Mouse (Mus musculus) kidney, adult 2 months (tissue): ENCODE results near the gene Xiap. TPM values are rescaled to one million over a fixed set of nuclear protein-coding genes. Genes with fewer than 3 reads are reported as not detected.
"Not testable (repeated sequence)": the region's sequence is repeated elsewhere in the genome, so short reads cannot be mapped to it uniquely, and the experiment has no call there.

Source experiments
- DNase-seq: peaks from one replicate; pipeline ENCODE4 v3.0.0; 2021
- H3K27ac ChIP-seq: fragments of 200-500 bp; 2 replicates; pipeline ENCODE4 v1.5.1; 2012; ENCODE audit warnings: low read depth, low read length, control low read depth, inconsistent platforms; ENCODE audit not compliant: insufficient read depth
- H3K27me3 ChIP-seq: fragments of 200-500 bp; replicated peaks from 2 replicates; pipeline ENCODE4 v1.6.1; 2012; ENCODE audit warnings: mild to moderate bottlenecking, moderate library complexity, low read length, inconsistent platforms; ENCODE audit not compliant: control insufficient read depth, insufficient read depth
- H3K36me3 ChIP-seq: fragments of 200-500 bp; 2 replicates; pipeline ENCODE4 v1.6.1; 2012; ENCODE audit warnings: mild to moderate bottlenecking, moderate library complexity, low read length, inconsistent platforms; ENCODE audit not compliant: control insufficient read depth, insufficient read depth
- H3K4me1 ChIP-seq: fragments of 200-500 bp; 2 replicates; pipeline ENCODE4 v1.6.1; 2011; ENCODE audit warnings: low read length; ENCODE audit not compliant: control insufficient read depth, insufficient read depth
- H3K4me3 ChIP-seq: fragments of 200-500 bp; 2 replicates; pipeline ENCODE4 v1.5.1; 2011; ENCODE audit warnings: mild to moderate bottlenecking, low read depth, low read length, control low read depth; ENCODE audit not compliant: insufficient read depth
- CTCF ChIP-seq: fragments of 200-500 bp; conservative IDR thresholded peaks from 2 replicates; pipeline ENCODE4 v1.5.1; 2011; ENCODE audit warnings: low read depth, mild to moderate bottlenecking, control low read depth, low read length, moderate library complexity, mixed read lengths; ENCODE audit not compliant: insufficient read depth, insufficient read length
- POLR2A ChIP-seq: fragments of 200-500 bp; IDR thresholded peaks from one replicate; pipeline ENCODE4 v1.6.1; 2011; ENCODE audit warnings: low read depth, low read length, control low read depth
- WGBS: fragments of 180-500 bp; shearing (Covaris S2); methylation state at CpG from one replicate; pipeline ENCODE4 v1.1.7; 2018; 5-methylcytosine and 5-hydroxymethylcytosine counted together
- polyA plus RNA-seq: library from polyadenylated mRNA; depleted of rRNA; stranded (reverse); fragments of >200 nt; gene quantifications from 2 replicates; pipeline ENCODE4 v1.2.3, GENCODE M21; 2012; rRNA removed

Gene Xiap
- 7.4 and 10.5 TPM in 2 replicates for polyA plus RNA-seq

DNA sequence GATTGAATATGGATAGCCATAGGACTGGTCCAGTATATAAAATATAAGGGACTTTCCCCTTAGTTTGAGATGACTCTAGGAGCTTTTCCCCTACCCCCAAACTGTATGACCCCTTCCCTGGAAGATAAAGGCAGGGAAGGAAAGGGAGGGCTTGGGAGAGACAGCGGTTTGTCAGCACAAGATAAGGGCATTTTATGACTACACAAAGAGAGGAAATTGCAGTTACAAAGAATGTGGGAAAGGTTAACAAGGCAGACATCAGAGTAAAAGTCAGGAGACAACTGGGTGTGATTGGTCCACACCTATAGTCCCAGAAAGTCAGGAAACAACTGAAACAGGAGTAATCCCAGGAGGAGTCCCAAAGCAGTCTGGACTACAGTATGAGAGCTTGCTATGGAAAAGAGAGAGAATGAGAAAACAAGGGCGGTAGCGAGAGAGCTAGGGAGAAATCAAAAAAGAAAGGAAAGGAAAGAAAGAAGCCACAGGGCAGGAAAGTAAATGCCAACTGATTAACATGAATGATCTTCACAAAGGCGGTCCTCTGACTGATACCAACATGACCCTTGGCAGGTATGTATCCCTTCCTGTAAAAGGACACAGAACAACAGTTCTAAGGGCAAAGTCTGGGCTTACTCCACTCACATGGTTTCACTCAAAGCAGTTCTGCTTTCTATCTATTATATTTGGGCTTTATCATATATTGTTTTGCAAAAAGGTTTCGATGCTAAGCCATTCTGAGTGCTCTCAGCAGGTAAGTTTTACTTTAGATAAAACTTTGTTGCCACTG lies at the start of gene Xiap:
Xiap (plus strand) TSS at position 398 of the 787 bp plus-strand sequence.
- 0 out of 2 replicates have a peak, but pooled peaks cover 3% of the 10 kb centered on the region for H3K4me1 ChIP-seq
- 67% methylated on average over 5 of the region's 5 CpGs for WGBS
- H3K36me3 ChIP-seq = no peaks in the 10 kb centered on the region
- no peak within 1 kb of the TSS for H3K4me3 ChIP-seq
- peak within 1 kb of the TSS; percentile 23; the same call in 1 of the 2 replicates for H3K27ac ChIP-seq
- peak; percentile 30 for DNase-seq
- no peak for TF ChIP-seq CTCF
- TF ChIP-seq POLR2A = no peak
- H3K27me3 ChIP-seq = no peaks in the 10 kb centered on the region

DNA sequence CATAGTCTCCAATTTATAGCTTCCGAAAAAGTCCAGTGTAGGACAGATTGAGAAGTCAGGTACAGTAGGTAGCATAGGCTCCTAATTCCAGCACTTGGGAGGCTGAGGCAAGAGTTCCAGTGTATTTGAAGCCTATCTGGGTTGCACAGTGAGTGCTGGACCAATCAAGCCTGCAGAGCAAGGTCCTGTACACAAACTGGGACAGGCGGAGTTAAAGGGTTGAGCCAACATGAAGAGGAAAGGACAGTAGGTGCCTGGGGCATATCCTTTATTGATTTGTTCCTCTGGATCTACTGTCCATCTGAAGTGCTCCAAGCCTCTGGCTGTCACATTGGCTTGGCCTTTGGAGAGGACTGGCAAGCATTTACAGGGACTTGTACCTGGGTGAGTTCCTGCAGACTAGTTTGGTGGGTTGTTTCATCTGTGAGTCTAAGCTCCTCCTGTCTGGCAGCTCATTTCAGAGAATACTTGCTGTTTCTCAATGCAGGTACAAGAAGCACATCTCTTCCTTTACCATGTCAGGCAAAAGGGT lies 46.7 kb upstream of the Xiap start:
- 93% methylated on average over 2 of the region's 2 CpGs for WGBS
- Histone ChIP-seq H3K4me1 (no peaks in the 10 kb centered on the region), H3K27me3 (no peaks in the 10 kb centered on the region), H3K27ac (no peak overlapping the region), H3K36me3 (no peaks in the 10 kb centered on the region), H3K4me3 (no peak overlapping the region)
- TF ChIP-seq POLR2A (no peak), CTCF (no peak)
- DNase-seq = no peak

DNA sequence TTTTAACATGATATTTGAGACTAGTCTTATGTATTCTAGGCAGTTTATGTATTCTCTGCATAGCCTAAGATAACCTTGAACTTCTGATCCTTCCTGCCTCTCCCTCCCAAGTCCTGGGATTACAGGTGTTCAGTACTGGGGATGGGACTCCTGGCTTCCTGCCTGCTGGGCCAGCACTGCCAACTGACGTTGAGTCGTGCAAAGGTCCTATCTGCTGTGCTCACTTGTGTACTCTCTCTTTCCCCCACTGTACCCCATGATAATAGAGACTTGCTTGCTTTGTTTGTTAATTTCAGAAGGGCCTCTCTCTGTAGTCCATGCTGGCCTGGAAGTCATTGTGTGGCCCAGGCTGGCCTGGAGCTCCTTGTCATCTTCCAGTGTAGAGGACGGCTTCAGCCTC lies 45.7 kb upstream of the Xiap start:
- Histone ChIP-seq H3K36me3 (no peaks in the 10 kb centered on the region), H3K4me1 (no peaks in the 10 kb centered on the region), H3K27me3 (no peaks in the 10 kb centered on the region), H3K27ac (no peak overlapping the region), H3K4me3 (no peak overlapping the region)
- no peak for DNase-seq
- no peak for TF ChIP-seq CTCF
- no peak for TF ChIP-seq POLR2A
- 75% methylated on average over 3 of the region's 3 CpGs for WGBS

DNA sequence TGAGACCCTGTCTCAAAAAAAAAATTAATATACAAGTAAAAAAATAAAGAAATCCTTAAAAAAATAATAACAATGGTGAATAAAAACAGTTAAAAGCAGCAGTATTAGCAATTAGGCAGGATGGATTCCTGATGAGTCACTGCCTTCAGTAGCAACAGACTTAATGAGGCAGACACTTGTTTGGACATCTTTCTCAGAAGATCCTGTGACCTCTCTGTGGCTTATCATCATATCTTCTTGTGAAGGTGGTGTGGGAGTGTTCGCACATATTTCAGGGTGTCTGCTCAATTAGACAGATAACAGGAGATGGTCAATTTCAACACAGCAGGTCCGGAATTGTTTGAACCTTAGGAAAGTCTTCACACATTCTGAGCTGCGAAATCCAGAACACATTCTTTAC lies 45.0 kb upstream of the Xiap start:
- WGBS = 80% methylated on average over 3 of the region's 3 CpGs
- no peak overlapping the region for H3K4me3 ChIP-seq

DNA sequence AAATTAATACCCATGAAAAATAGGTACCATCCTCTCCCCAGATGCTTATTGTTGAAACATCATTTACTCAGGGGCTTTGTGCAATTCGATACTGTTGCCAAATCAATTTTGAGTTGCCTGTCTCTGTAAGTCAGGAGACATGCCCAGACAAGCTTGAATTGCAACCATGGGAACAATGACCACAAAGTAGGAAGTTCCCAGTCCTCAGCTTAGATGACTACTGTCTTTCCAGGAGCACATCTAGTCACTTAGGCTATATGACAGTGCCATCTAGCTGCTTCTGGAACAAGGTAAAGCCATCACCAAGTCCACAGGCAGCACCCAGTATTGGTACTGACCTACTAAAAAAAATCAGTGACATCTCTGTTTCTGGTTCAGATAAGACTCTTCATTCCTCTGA lies 41.4 kb upstream of the Xiap start:
- no peak for DNase-seq
- Histone ChIP-seq H3K27ac (no peak overlapping the region), H3K36me3 (no peaks in the 10 kb centered on the region), H3K27me3 (no peaks in the 10 kb centered on the region), H3K4me1 (no peaks in the 10 kb centered on the region), H3K4me3 (no peak overlapping the region)
- no peak for TF ChIP-seq CTCF
- no peak for TF ChIP-seq POLR2A
- WGBS = 75% methylated on average over 1 of the region's 1 CpGs

More for the DNA sequence above, 45.0 kb upstream of the Xiap start:
- no peaks in the 10 kb centered on the region for H3K27me3 ChIP-seq
- H3K4me1 ChIP-seq = no peaks in the 10 kb centered on the region
- TF ChIP-seq POLR2A (no peak), CTCF (no peak)
- H3K36me3 ChIP-seq = no peaks in the 10 kb centered on the region
- H3K27ac ChIP-seq = no peak overlapping the region
- no peak for DNase-seq

DNA sequence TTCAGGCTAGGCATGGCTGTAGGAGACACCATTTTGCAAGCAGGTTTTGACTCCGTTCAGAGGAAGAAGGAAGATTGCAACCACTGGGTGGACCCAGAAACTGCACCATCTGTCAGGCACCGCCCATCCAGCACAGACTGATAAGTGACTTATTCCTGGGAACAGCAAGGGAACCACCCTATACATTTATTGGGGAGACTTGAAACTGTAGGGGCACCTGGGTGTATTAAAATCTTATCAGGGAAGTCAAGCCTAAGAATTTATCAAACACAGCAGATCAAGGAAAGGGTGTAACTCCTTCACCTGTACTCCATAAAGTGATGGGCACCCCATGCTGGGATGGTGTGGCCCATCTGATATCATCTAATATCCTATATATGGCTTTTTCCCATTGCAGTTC lies 40.0 kb upstream of the Xiap start:
- no peak for DNase-seq
- TF ChIP-seq POLR2A (no peak), CTCF (no peak)
- no peaks in the 10 kb centered on the region for H3K27me3 ChIP-seq
- no peaks in the 10 kb centered on the region for H3K4me1 ChIP-seq
- H3K36me3 ChIP-seq = no peaks in the 10 kb centered on the region
- no peak overlapping the region for H3K27ac ChIP-seq
- no peak overlapping the region for H3K4me3 ChIP-seq
- WGBS = 74% methylated on average over 2 of the region's 2 CpGs

DNA sequence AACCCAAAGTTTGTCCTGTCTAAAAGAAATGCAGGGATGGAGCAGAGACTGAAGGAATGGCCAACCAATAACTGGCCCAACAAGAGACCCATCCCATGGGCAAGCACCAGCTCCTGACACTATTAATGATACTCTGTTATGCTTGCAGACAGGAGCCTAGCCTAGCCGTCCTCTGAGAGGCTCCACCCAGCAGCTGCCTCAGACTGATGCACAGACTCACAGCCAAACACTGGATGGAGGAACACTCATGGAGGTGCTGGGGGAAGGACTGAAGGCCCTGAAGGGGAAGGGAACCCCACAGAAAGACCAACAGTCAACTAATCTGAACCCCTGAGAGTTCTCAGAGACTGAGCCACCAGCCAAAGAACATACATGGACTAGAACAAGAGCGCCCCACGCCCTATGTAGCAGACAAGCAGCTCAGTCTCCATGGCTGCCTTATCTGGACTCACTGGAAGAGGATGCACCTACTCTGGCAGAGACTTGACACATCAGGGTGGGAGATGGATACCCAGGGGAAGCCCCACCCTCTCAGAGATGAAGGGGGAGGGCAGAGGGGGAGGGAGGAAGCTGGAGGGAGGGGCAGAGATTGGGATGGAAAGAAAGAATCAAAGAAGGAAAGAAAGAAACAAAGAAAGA lies 33.6 kb upstream of the Xiap start:
- H3K36me3 ChIP-seq, H3K27ac ChIP-seq, H3K4me1 ChIP-seq, DNase-seq, H3K4me3 ChIP-seq, H3K27me3 ChIP-seq: not testable (repeated sequence)
- no CpG with 5 or more reads among the region's 3 CpGs for WGBS

DNA sequence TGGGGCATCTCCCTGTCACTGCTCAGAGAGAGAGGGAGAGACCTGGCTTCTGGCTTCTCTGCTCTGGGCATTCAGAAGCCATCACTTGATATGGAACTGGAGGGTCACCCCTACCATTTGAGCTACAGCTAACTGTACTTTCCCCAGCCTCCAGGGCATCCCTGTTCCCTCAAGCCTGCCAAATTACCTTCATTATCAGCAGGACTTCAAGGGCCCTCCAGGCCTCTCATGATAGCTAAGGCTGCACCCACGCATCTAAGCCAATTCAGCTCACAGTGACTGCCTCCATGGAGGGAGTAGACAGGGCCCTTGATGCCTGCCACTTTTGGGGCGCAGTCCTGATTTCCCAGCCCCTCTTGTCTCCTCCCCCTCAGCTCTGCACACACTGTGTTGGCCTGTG lies 32.5 kb upstream of the Xiap start:
- H3K4me3 ChIP-seq, H3K27ac ChIP-seq, H3K4me1 ChIP-seq, DNase-seq, H3K27me3 ChIP-seq, H3K36me3 ChIP-seq: not testable (repeated sequence)
- WGBS = 85% methylated on average over 2 of the region's 2 CpGs
